Mouse (Mus musculus) testis, adult 2 months (tissue): ENCODE measurements around the gene Phgr1. TPM values are rescaled to one million over a fixed set of nuclear protein-coding genes. Genes with fewer than 3 reads are reported as not detected.

Experiments used
- H3K27ac ChIP-seq: fragments of 200-500 bp; 2 replicates; pipeline ENCODE4 v1.5.1; 2012; ENCODE audit warnings: low read depth, low read length; ENCODE audit not compliant: control insufficient read depth, insufficient read depth
- H3K27me3 ChIP-seq: fragments of 200-500 bp; 2 replicates; pipeline ENCODE4 v1.6.1; 2012; ENCODE audit warnings: mild to moderate bottlenecking, low read length, moderate library complexity; ENCODE audit not compliant: control insufficient read depth, insufficient read depth
- H3K36me3 ChIP-seq: fragments of 200-500 bp; 2 replicates; pipeline ENCODE4 v1.6.1; 2012; ENCODE audit warnings: mild to moderate bottlenecking, low read length; ENCODE audit not compliant: control insufficient read depth, insufficient read depth
- H3K4me1 ChIP-seq: fragments of 200-500 bp; 2 replicates; pipeline ENCODE4 v1.6.1; 2012; ENCODE audit warnings: low read length; ENCODE audit not compliant: control insufficient read depth, insufficient read depth
- H3K4me3 ChIP-seq: fragments of 200-500 bp; 2 replicates; pipeline ENCODE4 v1.5.1; 2012; ENCODE audit warnings: low read depth, mild to moderate bottlenecking, low read length, moderate library complexity, mixed read lengths; ENCODE audit not compliant: control insufficient read depth
- CTCF ChIP-seq: fragments of 200-500 bp; IDR thresholded peaks from 2 replicates; pipeline ENCODE4 v1.5.1; 2012; ENCODE audit warnings: low read depth, mild to moderate bottlenecking, inconsistent platforms, low read length, moderate library complexity; ENCODE audit not compliant: control insufficient read depth, insufficient read depth, insufficient replicate concordance
- POLR2A ChIP-seq: fragments of 200-500 bp; IDR thresholded peaks from 2 replicates; pipeline ENCODE4 v1.6.1; 2012; ENCODE audit warnings: low read depth, mild to moderate bottlenecking, inconsistent platforms, low read length, moderate library complexity; ENCODE audit not compliant: control insufficient read depth
- polyA plus RNA-seq: library from polyadenylated mRNA; depleted of rRNA; stranded (reverse); fragments of >200 nt; gene quantifications from 2 replicates; pipeline ENCODE4 v1.2.3, GENCODE M21; 2012

Gene Phgr1
- polyA plus RNA-seq, 1 experiment = 1.1 TPM

DNA sequence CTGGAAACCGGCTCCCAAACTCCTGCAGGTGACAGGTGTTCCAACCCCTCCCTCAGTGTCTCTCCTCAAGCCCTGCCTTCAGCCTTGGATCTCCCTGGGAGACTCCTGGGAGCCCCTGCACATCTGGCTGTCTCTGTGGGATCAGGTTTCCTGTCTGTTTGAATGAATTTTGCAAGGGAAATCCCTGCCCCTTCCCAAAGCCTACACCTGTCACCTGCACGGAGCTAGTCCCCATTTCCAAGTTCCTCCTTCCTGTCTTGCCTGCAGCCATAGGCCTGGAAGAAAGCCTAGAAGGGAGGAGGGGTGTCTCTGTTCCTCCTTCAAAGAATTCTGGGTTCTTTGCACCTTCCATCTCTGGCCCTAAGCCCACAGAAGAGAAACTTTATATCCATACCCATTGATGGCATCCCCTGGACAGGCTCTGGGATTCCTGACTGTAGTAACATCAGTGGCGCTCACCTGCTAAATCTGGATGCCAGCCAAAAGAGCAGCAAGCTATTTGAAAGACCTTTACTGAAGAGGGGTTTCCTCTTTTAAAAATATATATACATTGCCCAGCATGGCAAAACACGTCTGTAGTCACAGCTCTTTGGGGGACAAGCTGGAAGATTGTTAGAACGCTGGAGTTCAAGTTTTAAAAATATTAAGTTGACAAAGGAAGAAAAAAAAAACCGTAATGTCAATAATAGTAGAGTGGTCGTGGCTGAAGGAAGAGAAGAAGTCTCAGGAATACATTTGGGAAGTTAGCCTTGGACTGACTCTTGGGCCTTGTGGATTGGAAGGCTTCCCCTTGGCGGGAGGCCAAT lies 42.5 kb upstream of the Phgr1 start:
- Histone ChIP-seq H3K27ac (no peak overlapping the region), H3K4me3 (no peak overlapping the region), H3K27me3 (no peaks in the 10 kb centered on the region), H3K4me1 (peaks cover 15% of the 10 kb centered on the region), H3K36me3 (no peaks in the 10 kb centered on the region)
- no peak for TF ChIP-seq POLR2A
- TF ChIP-seq CTCF = no peak

DNA sequence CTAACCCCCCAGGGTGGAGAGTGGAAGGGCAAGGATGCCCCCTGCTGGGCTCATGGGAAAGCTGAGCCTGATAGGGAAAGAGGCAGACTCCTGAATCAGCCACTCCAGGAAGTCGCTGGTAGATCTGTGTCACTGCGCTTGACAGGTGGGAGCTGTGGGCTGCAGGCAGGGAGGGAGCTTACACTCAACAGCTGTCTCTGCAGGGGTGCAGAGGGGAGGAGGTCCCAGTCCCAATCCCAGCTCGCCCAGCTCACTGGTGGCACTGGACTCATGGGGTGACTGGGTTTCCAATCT lies 42.0 kb upstream of the Phgr1 start:
- H3K4me1 ChIP-seq = peaks cover 12% of the 10 kb centered on the region
- H3K27ac ChIP-seq = no peak overlapping the region
- TF ChIP-seq CTCF (peak; percentile 51; the same call in 1 of the 2 replicates), POLR2A (no peak)
- no peaks in the 10 kb centered on the region for H3K36me3 ChIP-seq
- no peaks in the 10 kb centered on the region for H3K27me3 ChIP-seq
- H3K4me3 ChIP-seq = no peak overlapping the region

- Histone ChIP-seq H3K4me1 (peaks cover 12% of the 10 kb centered on the region), H3K27ac (no peak overlapping the region), H3K4me3 (no peak overlapping the region), H3K27me3 (no peaks in the 10 kb centered on the region), H3K36me3 (no peaks in the 10 kb centered on the region)
- TF ChIP-seq CTCF (no peak), POLR2A (no peak)
Measured at GRCm38 (mm10) chr2:118731981-118732380, 40.6 kb upstream of the Phgr1 start.

DNA sequence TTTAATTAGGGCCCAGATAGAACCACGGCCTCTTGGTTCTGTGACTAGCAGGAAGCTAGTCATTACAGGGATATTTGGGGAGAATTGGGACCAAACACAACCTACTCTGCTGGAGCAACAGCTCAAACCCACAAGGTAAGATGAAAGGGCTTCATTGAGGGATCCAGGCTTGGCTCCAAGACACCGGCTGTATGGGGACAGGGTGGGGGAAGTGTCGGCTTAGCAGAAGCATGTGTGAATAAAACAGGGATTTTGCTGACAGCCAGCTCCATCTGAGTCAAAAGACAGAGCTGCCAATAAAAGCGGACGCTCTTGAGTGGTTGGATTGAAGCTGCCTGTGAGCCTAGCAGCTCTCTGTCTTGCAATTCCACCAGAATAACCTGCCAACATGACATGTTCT lies 39.2 kb upstream of the Phgr1 start:
- Histone ChIP-seq H3K4me1 (peaks cover 9% of the 10 kb centered on the region), H3K27me3 (no peaks in the 10 kb centered on the region), H3K36me3 (no peaks in the 10 kb centered on the region), H3K4me3 (no peak overlapping the region), H3K27ac (no peak overlapping the region)
- no peak for TF ChIP-seq CTCF
- no peak for TF ChIP-seq POLR2A

- Histone ChIP-seq H3K27ac (no peak overlapping the region), H3K4me3 (no peak overlapping the region), H3K36me3 (no peaks in the 10 kb centered on the region), H3K4me1 (peaks cover 9% of the 10 kb centered on the region), H3K27me3 (no peaks in the 10 kb centered on the region)
- TF ChIP-seq CTCF = no peak
- no peak for TF ChIP-seq POLR2A
Measured at GRCm38 (mm10) chr2:118740341-118740740, 32.2 kb upstream of the Phgr1 start.

DNA sequence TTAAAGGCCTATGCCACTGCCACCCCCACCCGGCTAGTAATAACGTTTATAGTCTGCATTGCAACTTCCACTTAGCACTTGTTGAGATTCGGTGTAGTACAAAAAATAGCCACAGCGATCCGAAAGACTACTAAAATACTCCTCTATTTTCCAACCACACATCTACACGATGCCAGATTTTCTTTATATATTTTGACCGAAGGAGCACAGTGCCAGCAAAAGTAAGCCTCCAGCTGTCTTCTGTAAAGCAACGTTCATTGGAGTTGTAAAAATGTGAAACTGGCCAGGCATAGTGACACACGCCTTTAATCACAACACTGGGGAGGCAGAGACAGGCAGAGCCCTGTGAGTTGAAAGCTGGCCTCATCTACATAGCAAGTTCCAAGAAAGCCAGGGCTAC lies 31.4 kb upstream of the Phgr1 start:
- no peaks in the 10 kb centered on the region for H3K27me3 ChIP-seq
- TF ChIP-seq CTCF (no peak), POLR2A (no peak)
- no peak overlapping the region for H3K4me3 ChIP-seq
- peaks cover 9% of the 10 kb centered on the region for H3K4me1 ChIP-seq
- H3K36me3 ChIP-seq = no peaks in the 10 kb centered on the region
- H3K27ac ChIP-seq = no peak overlapping the region

GRCm38 (mm10) chr2:118743261-118743943 lies 29.2 kb upstream of the Phgr1 start:
- no peaks in the 10 kb centered on the region for H3K27me3 ChIP-seq
- no peaks in the 10 kb centered on the region for H3K36me3 ChIP-seq
- no peak overlapping the region for H3K4me3 ChIP-seq
- peaks cover 14% of the 10 kb centered on the region for H3K4me1 ChIP-seq
- H3K27ac ChIP-seq = no peak overlapping the region
- TF ChIP-seq POLR2A (no peak), CTCF (no peak)
